In the genomic region with DNA sequence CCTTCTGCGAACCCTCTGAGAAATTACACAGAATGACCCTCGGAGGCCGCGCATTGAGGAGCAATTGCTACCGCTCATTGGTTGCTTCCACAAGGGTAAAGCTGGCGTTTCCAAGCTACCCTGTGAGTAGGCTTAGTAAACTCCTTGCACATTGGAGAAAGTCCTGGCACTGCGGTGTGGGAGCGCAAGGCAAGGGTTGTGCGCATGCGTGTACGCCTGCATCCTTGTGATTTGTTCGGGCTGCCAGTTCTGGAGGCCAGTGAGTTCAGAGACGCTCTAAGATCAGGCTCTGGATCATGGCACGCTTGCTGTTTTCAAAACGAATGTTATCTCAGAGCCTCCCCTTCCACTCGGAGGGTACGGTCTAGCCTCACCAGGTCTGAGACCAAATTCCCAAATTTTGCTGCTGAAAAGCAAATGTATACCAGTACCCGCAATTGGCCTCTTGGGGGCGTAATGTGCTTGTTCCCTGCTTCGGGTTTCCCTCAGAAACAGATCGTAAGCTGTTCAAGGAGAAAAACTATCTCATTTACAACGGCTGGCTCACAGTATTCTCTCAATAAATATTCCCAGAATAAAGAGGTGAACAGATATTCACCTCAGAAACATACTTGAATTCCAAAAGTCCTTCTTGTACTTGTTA, we compare ENCODE assay signal across 10 mouse cellular contexts. TPM values are rescaled to one million over a fixed set of nuclear protein-coding genes. Genes with fewer than 3 reads are reported as not detected.
DNase-seq lines count a peak whose midpoint lies in the region; ATAC-seq lines count a peak whose summit lies in the region.
"Had no signal": no experiment of that assay in that cellular context is flagged by ENCODE, and none has a peak within 500 bp of the region (broad histone marks: within the 10 kb centered on the region; RNA-seq: fewer than 3 reads in every experiment).

No protein-coding gene starts in this region.

- WGBS in heart, embryonic 10.5 days, result 73% methylated on average over 22 of the region's 22 CpGs
- 69% methylated on average over 22 of the region's 22 CpGs for WGBS in neural tube, embryonic 11.5 days
- 75% methylated on average over 22 of the region's 22 CpGs for WGBS in hindbrain, embryonic 13.5 days
- 81% methylated on average over 22 of the region's 22 CpGs for WGBS in neural tube, embryonic 15.5 days

- H3K4me1 ChIP-seq in heart, embryonic 10.5 days, result no peaks in the 10 kb centered on the region
- H3K4me1 ChIP-seq in neural tube, embryonic 11.5 days (ENCODE audit: control insufficient read depth, insufficient read depth, low read length), result no peaks in the 10 kb centered on the region
- no peaks in the 10 kb centered on the region for H3K4me1 ChIP-seq in hindbrain, embryonic 13.5 days (replicated peaks)
- no peaks in the 10 kb centered on the region for H3K4me1 ChIP-seq in neural tube, embryonic 15.5 days
- H3K4me1 ChIP-seq: stomach, embryonic 15.5 days had no signal

- intact Hi-C loops in heart, postnatal 10 days (cut with DNase I), result no loop called here

- no peaks in the 10 kb centered on the region for H3K36me3 ChIP-seq in heart, embryonic 10.5 days
- no peaks in the 10 kb centered on the region for H3K36me3 ChIP-seq in neural tube, embryonic 11.5 days (ENCODE audit: control insufficient read depth, insufficient read depth, low read length)
- no peaks in the 10 kb centered on the region for H3K36me3 ChIP-seq in hindbrain, embryonic 13.5 days
- no peaks in the 10 kb centered on the region for H3K36me3 ChIP-seq in neural tube, embryonic 15.5 days
- H3K36me3 ChIP-seq: stomach, embryonic 15.5 days had no signal

- peak overlapping the region; percentile 10; the same call in 1 of the 2 replicates for H3K4me2 ChIP-seq in neural tube, embryonic 11.5 days (ENCODE audit: low read depth)
- peak overlapping the region; percentile 21 for H3K4me2 ChIP-seq in hindbrain, embryonic 13.5 days
- H3K4me2 ChIP-seq in neural tube, embryonic 15.5 days, result peak overlapping the region; percentile 29
- H3K4me2 ChIP-seq: stomach, embryonic 15.5 days had no signal

- no peak for DNase-seq in heart, embryonic 10.5 days (ENCODE audit: low spot score)
- DNase-seq in heart, postnatal 10 days, result no peak
- peak; percentile 23 for DNase-seq in neural tube, embryonic 11.5 days (ENCODE audit: low spot score)
- DNase-seq in neural tube, embryonic 10.5 days (ENCODE audit: extremely low spot score, low spot score), result no peak
- DNase-seq in kidney, adult 11 months, result no peak
- DNase-seq in ovary, postnatal 36 days (ENCODE audit: low spot score), result no peak
- DNase-seq: lung, adult 18-20 months had no signal

- H3K9ac ChIP-seq in neural tube, embryonic 11.5 days (ENCODE audit: low read length), result no peak overlapping the region
- no peak overlapping the region for H3K9ac ChIP-seq in hindbrain, embryonic 13.5 days
- no peak overlapping the region for H3K9ac ChIP-seq in neural tube, embryonic 15.5 days (replicated peaks)
- H3K9ac ChIP-seq: stomach, embryonic 15.5 days had no signal

- no peak for ATAC-seq in neural tube, embryonic 11.5 days (ENCODE audit: insufficient read depth, low FRiP score, low TSS enrichment)
- ATAC-seq in hindbrain, embryonic 13.5 days (ENCODE audit: low FRiP score), result no peak
- ATAC-seq in neural tube, embryonic 15.5 days (ENCODE audit: low FRiP score), result no peak

- no peaks in the 10 kb centered on the region for H3K9me3 ChIP-seq in heart, embryonic 10.5 days
- H3K9me3 ChIP-seq in neural tube, embryonic 11.5 days (ENCODE audit: control insufficient read depth, low read length), result no peaks in the 10 kb centered on the region
- H3K9me3 ChIP-seq in hindbrain, embryonic 13.5 days, result no peaks in the 10 kb centered on the region
- no peaks in the 10 kb centered on the region for H3K9me3 ChIP-seq in neural tube, embryonic 15.5 days (replicated peaks)
- H3K9me3 ChIP-seq: stomach, embryonic 15.5 days had no signal

- 0 out of 2 replicates have a peak overlapping the region, but pooled peaks have one; percentile 10 for H3K4me3 ChIP-seq in heart, embryonic 10.5 days
- H3K4me3 ChIP-seq in neural tube, embryonic 11.5 days (ENCODE audit: low read depth, low read length), result no peak overlapping the region
- peak overlapping the region; percentile 4; the same call in 1 of the 2 replicates for H3K4me3 ChIP-seq in hindbrain, embryonic 13.5 days
- 0 out of 2 replicates have a peak overlapping the region, but pooled peaks have one; percentile 3 for H3K4me3 ChIP-seq in neural tube, embryonic 15.5 days (replicated peaks)
- H3K4me3 ChIP-seq: stomach, embryonic 15.5 days had no signal

- no peak overlapping the region for H3K27ac ChIP-seq in heart, embryonic 10.5 days
- no peak overlapping the region for H3K27ac ChIP-seq in neural tube, embryonic 11.5 days (ENCODE audit: low read depth, low read length)
- no peak overlapping the region for H3K27ac ChIP-seq in hindbrain, embryonic 13.5 days
- H3K27ac ChIP-seq in neural tube, embryonic 15.5 days (replicated peaks), result no peak overlapping the region
- H3K27ac ChIP-seq: stomach, embryonic 15.5 days had no signal

- H3K27me3 ChIP-seq in heart, embryonic 10.5 days (ENCODE audit: insufficient read depth, poor library complexity, severe bottlenecking), result no peaks in the 10 kb centered on the region
- no peaks in the 10 kb centered on the region for H3K27me3 ChIP-seq in neural tube, embryonic 11.5 days (ENCODE audit: control insufficient read depth, insufficient read depth, low read length)
- no peaks in the 10 kb centered on the region for H3K27me3 ChIP-seq in hindbrain, embryonic 13.5 days
- H3K27me3 ChIP-seq in neural tube, embryonic 15.5 days (replicated peaks), result no peaks in the 10 kb centered on the region
- H3K27me3 ChIP-seq: stomach, embryonic 15.5 days had no signal

RNA-seq across cellular contexts. Expression of gene Col6a4, which starts 2.9 kb away (rescaled TPM):
- 0.01 TPM in 1 of 2 replicates, not detected in the other for polyA plus RNA-seq in heart, embryonic 10.5 days (2016; fragmentation: Nextera tagmentation; extraction: Ambion mirVana)
- under 1 TPM; 0.02 to 0.05 TPM for total RNA-seq in heart, postnatal 10 days (2021)
- polyA plus RNA-seq in neural tube, embryonic 11.5 days (2014; fragmentation: Nextera tagmentation; extraction: Ambion mirVana), result 0.13 and 0.14 TPM in 2 replicates
- polyA plus RNA-seq in hindbrain, embryonic 13.5 days (2015; fragmentation: Nextera tagmentation; extraction: Ambion mirVana), result 0.62 and 1.1 TPM in 2 replicates
- polyA plus RNA-seq in neural tube, embryonic 15.5 days (2015; fragmentation: Nextera tagmentation; extraction: Ambion mirVana), result 1.2 and 3.5 TPM in 2 replicates

RNA-seq across cellular contexts. Expression of gene Glyctk, which starts 58.4 kb away (rescaled TPM):
- 1.1 and 2.5 TPM in 2 replicates for polyA plus RNA-seq in heart, embryonic 10.5 days (2016; fragmentation: Nextera tagmentation; extraction: Ambion mirVana)
- total RNA-seq in heart, postnatal 10 days (2021), result 1 to 10 TPM; 1.7 to 1.8 TPM
- polyA plus RNA-seq in neural tube, embryonic 11.5 days (2014; fragmentation: Nextera tagmentation; extraction: Ambion mirVana), result 3.1 and 3.4 TPM in 2 replicates
- polyA plus RNA-seq in hindbrain, embryonic 13.5 days (2015; fragmentation: Nextera tagmentation; extraction: Ambion mirVana), result 5.4 and 5.7 TPM in 2 replicates
- polyA plus RNA-seq in neural tube, embryonic 15.5 days (2015; fragmentation: Nextera tagmentation; extraction: Ambion mirVana), result 2.3 and 2.7 TPM in 2 replicates
